11 mouse cellular contexts compared by ENCODE assay signal in the genomic region with DNA sequence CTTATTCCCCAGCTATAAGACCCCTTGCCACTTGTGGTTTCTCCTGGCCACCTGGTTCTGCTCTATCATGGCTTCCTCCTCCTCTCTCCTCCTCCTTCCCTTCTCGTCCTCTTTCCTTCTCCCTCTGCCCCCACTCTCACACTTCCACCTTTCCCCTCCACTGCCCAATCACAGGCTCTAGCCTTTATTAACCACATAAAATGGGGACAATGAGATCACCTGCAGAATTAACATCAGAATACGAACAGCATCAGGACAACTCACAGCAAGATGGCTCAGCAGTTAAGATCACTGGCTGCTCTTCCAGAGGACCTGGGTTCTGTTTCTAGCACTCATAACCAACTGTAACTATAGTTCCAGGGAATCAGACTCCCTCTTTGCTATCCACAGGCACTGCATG.
"Had no signal": no experiment of that assay in that cellular context is flagged by ENCODE, and none has a peak within 500 bp of the region (broad histone marks: within the 10 kb centered on the region; RNA-seq: fewer than 3 reads in every experiment).

No protein-coding gene starts in this region.

- DNase-seq: gastrocnemius, adult 2 months; gastrocnemius, postnatal 10 days; gastrocnemius, postnatal 25 days; heart, adult 18-20 months; heart, postnatal 10 days; heart, postnatal 4 days; kidney, adult 18-20 months; kidney, adult 8-10 months; kidney, postnatal 10 days; kidney, postnatal 25 days; kidney, postnatal 4 days had no signal
